Mouse (Mus musculus): ENCODE results near the gene Rnf17.
A peak's percentile ranks its signal among the peaks of the same experiment; 100 is the strongest.

Gene Rnf17

DNA sequence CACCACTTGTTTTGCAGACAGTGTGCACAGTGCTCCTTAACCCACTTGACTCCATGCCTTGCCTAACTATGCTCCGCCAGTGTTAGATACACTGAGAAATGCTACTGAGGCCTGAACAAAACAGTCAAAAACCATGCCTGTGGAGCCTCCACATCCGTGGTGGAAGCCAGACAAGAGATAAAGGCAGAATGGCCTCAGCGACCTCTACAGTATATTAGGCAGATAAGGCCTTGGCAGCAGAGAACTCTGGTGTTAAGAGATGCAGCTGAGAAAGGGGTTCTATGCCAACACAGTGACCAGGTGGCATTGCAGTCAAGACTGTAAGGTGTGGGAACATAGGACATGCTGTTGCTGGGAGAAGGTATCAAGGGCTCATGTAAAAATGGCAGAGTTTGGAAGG is 104.4 kb downstream of the Rnf17 start:
- no peak for DNase-seq (ENCODE audit: low spot score in 2 of 2)

DNA sequence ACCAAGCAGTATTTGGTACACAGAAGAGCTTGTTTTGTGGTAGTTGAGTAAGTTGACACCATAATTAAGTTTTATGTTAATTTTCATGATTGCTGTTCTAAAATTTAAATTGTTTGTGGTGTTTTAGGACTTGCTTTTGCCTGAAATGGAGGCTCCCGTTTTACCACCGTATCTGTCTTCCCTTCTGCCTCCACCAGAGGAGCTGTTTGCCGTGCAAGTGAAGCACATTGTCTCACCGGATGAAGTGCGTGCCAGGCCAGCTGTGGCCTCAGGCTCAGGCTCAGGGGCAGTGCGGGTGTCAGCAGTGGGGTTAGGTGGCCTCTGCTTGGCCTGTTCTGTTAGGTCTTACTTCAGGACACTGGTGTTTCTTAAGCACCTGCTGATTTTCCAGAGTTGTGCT is 109.7 kb downstream of the Rnf17 start:
- no peak for DNase-seq (ENCODE audit: low spot score in 2 of 2)

- no peak for DNase-seq (ENCODE audit: low spot score in 2 of 2)
Measured at GRCm38 (mm10) chr14:56514775-56515174, 112.4 kb downstream of the Rnf17 start.

DNA sequence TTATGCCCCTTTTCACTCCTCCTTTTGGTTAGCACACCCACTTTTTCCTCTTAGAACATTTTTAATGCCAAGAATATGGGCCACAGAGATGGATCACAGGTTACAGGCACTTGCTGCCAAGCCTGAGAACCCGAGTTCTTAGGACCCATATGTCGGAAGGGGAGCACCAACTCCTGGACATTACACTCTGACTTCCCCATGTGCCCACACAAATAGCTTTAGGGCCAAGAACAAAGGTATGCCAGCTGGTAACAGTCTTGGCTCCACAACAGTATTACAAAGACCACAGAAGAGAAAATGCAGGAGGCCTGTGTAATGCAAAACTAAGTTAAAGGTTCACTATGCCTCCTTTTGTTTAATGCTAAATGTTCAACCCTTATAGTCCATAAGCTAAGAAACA is 128.4 kb downstream of the Rnf17 start:
- DNase-seq (ENCODE audit: low spot score in 2 of 2) = no peak

- no peak for DNase-seq (ENCODE audit: low spot score in 2 of 2)
Measured at GRCm38 (mm10) chr14:56544946-56545345, 142.6 kb downstream of the Rnf17 start.

DNA sequence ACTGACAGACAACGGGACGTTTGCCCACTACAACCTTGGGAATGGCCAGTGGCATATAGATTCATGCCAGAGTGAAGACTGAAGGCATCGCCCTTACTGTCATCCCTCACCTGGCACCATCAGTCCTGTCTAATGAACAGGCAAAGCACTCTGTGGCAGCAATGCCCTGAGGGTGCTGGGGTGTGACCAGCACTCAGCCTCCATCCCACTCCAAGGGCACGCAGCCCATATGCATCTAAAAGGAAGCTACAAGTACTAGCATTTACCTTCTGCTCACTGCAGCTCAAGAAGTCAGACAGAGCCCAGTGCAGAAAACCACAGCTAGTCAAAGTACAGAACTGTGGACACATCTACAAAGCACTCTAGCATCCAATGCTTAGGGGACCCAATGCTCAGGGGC is 143.1 kb downstream of the Rnf17 start:
- DNase-seq (ENCODE audit: low spot score in 2 of 2) = no peak

DNA sequence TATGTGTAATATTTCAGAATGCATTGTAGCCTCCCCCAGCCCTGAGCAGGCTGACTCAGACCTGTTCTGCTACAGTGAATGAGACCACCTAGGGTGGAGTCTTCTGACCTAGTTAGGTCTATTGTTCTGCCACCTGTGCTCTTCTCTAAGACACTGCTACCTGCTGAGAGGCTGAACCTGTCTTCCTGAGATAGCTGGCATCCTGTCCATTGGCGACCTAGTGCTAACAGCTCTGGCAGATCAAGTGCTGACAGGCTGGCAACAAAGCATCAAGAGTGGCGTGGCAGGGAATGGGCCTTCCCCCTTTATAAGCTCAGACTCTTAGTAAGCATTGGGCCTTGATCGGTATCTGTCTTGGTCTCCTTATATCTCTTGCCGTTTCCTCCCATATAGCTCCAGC is 148.6 kb downstream of the Rnf17 start:
- DNase-seq (ENCODE audit: low spot score in 2 of 2) = no peak

DNA sequence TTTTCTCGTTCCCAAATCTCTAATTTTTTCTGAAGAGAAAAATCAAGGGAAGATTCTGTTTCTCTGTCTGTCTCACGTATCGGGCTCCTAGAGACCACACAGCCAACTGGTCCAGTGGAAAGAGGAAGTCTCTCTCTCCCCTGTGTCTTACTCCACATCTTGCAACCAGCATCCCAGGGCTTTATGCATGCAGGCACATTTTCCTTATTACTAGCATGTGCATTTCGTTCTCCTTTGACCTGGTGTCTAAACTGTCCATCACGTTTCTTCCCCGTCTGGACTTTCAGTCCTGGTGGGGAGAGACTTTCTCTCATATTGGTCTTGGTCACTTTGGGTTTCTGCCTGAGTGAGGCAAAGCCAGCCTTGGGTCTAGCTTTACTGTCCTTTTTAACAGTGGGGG is 150.5 kb downstream of the Rnf17 start:
- no peak for DNase-seq (ENCODE audit: low spot score in 2 of 2)

GRCm38 (mm10) chr14:56553331-56553730 is 150.9 kb downstream of the Rnf17 start:
- DNase-seq (ENCODE audit: low spot score in 2 of 2) = no peak

DNA sequence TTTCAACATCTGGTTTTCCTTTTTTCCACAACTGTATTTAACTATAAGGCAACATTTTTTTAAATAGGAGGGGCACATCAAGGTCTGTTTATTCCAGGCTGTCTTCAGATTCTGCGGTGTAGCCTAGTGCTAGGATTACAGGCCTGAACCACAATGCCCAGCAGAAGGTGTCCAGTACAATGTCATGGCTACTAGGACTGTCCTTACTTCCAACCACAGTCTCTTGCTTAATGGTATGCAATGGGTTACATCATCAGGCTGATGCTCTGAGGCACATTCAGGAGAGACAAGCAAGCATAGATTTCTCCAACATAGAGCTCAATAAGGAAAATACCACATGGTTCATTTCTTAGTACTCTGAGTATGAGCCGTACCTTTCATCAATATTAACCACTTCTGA is 152.3 kb downstream of the Rnf17 start:
- no peak for DNase-seq (ENCODE audit: low spot score in 2 of 2)

DNA sequence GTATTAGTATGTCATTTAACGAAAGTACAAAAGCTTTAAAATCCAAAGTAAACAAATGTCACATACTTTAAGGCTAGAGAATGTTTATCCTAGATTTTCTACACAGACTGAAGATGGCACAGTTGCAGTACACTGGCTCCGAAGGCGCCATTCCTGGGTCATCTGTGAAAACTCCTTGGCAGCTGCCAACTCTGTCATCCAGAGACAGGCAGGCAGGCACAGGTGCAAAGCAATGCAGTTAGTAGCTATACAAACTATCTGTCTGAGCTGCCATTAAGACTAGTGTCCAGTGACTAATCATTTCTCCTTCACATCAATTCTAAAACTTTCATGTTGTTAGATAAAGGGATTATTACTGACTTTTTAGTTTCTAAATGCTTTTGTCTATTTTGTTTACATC is 156.8 kb downstream of the Rnf17 start:
- DNase-seq (ENCODE audit: low spot score in 2 of 2) = no peak

- DNase-seq (ENCODE audit: low spot score in 2 of 2) = no peak
Measured at GRCm38 (mm10) chr14:56567476-56567875, 165.1 kb downstream of the Rnf17 start.

GRCm38 (mm10) chr14:56569041-56569440 is 166.7 kb downstream of the Rnf17 start:
- no peak for DNase-seq (ENCODE audit: low spot score in 2 of 2)

GRCm38 (mm10) chr14:56571310-56572093 is 169.1 kb downstream of the Rnf17 start:
- peak; percentile 84 to 93 for DNase-seq (ENCODE audit: low spot score in 2 of 2)

- DNase-seq (ENCODE audit: low spot score in 2 of 2) = no peak
Measured at GRCm38 (mm10) chr14:56572546-56572945, 170.2 kb downstream of the Rnf17 start.

All from cerebellum, postnatal 4 days (tissue).